Mouse (Mus musculus) cerebellum, adult 8-10 months (tissue): Measurements from ENCODE around the gene Tex14.
A peak's percentile ranks its signal among the peaks of the same experiment; 100 is the strongest.

Experiments
- DNase-seq: peaks from one replicate; pipeline ENCODE4 v3.0.0; 2022

Gene Tex14

DNA sequence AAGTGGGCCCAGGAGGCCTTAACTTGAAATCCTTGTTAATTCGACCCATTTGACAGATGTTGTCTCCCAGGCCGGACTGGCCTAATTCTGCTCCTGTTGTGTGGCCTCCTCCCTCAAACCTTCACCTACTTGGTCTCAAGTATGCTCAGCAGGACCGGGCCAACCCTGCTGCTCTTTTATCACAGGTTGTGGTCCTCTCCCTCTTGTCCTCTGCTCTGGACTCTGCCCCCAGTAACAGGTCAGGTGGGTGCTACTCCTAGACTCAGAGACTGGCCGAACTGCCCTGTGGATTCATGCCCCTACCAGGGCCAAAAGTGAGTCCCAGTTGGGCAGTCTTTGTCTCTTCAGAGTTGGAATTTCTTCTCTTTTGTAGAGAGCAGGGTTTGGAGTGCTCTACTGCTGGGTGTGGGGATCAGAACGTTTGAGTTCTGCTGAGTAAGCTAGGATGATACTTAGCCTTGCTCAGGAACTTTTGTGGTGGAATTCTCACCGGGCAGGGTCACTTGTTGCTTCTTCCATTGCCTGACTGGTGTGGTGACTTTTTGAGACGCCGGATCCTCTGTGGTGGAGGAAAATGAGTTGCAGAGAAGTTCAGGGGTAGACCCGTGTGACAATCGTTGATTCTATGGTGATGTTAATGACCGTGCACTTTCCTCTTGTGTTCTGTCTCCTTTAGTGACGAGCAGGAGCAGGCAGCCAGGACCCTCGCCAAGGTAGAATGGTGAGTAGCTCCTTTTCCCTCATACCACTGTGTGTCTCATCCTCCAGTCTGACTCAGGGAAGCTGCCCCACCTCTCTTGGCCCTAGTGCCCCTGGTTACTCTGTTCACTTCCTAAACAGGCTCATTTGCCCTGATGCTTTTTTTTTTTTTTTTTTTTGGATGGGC is 188.1 kb downstream of the Tex14 start:
- DNase-seq, result no peak

DNA sequence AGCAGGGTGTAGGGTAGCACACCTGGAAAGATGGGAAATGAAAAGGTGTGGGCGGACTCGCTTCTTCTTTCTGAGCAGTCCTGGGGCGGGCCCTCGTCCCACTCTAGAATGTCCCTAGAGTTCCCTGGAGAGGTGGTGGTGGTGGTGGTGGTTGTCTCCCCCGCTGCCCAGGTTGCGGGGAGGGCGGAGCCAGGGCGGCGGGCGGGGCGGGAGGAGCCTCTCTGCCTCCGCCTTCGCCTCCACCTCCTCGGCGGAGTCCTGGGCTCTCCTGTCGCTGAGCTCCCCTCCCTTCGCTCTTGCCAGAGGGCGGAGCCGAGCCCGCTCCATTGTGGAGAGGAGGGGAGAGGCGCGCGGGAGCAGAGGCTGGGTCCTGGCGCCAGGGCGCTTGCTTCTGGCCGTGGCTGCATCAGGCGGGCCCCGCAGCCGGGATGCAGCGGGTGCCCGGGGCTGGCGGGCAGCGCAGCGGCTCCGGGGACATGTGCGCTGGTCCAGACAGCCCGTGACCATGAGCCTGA is 190.5 kb downstream of the Tex14 start:
- DNase-seq, result peak; percentile 85

DNA sequence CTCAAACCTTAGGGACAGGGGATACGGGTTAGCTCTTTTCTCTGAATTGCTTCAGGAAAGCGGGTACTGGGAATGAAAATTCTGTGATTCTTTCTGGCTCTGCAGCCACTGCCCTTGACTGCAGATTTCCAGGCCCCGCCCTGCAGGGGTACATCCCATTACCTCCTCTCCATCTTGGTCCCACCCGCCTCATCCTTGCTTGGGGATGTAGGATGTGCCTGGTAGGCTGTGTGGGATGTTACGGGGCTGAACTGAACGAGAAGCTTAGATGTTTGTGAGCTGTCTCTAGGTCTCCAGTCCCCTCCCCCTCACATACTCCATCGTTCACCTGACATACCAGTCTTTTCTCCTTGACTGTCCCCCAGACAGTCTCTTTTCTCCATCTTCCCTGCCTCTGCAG is 191.1 kb downstream of the Tex14 start:
- DNase-seq, result no peak

DNA sequence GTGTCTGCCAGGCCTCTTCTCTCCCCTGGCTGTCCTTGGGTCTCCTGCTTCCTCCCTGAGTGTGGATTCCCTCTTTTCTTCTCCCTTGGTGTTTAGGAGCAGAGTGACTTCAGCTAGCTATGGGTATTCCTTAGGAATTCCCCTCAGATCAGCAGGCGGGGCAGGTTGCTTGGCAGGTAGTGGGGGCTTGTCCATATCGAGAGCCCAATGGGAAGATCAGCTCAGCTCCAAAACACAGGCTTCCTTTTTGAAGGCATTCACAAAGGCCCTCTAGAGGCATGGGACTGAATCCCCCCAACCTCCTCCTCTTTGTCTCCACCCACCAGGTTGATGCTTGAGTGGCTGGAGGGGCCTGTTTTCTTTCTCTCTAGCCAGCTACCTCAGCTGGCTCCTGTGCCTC is 191.6 kb downstream of the Tex14 start:
- no peak for DNase-seq

DNA sequence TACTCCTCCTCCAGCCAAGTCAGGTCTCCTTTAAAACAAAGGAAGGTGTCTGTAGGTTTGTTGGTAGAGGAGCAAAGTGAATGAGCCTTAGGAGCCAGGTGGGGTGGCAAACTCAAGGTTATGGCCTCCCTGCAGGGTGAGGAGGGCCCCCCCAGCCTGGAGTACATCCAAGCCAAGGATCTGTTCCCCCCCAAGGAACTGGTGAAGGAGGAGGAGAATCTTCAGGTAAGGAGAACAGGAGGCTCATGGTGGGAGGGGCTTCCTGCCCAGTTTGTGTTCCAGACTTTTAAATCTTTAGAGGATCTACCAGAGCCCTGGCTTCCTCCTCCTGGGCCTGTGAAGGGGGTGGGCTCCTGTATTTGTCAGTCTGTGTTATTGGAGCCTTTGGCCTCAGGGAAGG is 192.2 kb downstream of the Tex14 start:
- DNase-seq, result no peak

DNA sequence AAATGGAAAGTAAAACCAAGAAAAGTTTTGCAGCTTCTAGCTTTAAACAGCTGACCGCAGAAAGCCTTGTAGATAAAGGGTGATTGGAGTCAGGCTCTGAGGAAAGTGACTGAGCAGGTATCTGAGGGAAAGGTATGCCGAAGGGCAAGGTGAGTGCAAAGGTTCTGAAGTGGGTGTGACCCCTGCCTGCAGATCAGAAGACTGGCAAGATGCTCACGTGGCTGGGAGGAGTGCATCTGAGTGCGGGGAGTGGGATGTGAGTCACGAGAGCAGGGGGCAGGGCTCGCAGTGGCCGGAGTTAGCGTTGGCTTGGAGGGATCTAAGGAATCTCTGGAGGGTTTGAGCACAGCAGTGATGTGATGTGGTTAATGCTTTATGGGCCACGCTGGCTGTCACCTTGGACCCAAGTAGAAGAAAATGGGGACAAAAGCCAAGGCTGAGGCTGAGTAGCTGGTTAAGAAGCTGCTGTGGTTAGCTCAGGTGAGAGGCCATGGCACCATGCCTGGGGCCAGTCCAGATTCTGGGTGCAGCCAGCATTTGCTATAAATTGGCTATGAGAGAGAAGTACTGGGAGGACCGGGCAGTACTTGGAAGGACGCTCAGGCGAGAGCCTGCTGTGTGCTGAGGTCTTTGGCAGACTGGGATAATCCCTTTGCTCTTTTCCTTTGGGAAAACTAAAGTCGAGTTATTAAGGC is 194.7 kb downstream of the Tex14 start:
- DNase-seq, result no peak

DNA sequence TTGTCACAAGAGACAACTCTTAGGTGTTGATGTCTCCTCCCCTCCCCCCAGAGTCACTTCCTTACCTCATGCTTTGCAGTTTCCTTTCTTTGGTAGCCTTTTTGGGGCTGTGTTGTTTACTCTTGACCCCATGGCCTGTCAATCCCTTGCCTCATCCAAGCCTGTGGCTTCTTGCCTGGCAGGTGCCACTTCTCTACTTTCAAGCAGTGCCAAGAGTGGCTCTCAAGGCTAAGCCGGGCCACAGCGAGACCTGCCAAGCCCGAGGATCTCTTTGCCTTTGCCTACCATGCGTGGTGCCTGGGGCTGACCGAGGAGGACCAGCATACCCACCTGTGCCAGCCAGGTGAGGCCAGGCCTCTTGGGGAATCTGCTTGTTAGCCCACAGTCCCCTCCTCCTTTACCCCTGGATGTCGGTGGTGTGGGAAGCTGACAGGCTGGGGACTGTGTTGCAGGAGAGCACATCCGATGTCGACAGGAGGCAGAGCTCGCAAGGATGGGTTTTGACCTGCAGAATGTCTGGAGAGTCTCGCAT is 195.5 kb downstream of the Tex14 start:
- no peak for DNase-seq

DNA sequence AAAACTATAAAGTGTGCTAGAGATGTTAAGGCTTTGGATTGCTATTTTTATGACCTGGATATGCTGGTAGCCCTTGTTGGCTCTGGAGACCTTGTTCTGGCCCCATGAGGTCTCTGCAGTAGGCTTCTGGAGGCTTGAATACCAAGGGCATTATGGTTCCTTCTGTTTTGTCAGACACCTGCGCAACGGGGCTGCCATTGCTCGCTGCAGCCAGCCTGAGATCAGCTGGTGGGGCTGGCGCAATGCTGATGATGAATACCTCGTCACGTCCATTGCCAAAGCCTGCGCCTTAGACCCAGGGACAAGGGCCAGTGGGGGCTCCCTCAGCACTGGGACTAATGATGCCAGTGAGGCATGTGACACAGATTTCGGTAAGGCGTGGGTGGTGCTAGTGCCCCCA is 197.4 kb downstream of the Tex14 start:
- DNase-seq, result no peak

DNA sequence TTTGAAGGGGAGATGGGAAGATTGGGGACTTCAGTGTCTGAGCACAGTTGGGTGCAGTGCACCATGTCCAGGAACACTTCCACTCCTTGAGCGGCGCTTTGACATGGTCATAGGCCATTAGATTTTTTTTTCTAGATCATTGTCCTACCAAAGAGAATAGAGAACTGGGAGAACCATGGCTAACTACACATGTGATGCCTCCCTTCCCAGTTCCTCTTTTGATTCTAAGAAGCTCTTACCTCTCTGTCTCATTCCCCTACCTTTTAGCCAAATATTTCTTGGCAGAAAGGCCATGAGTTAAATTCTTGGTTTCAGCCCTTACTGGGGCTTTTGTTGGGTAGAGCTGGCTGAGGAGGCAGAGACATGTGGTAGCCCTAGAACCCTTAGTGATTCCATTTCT is 198.7 kb downstream of the Tex14 start:
- DNase-seq, result no peak
